Mouse (Mus musculus) myocyte (in vitro differentiated cells): ENCODE measurements at regions not wholly inside any gene's neighbourhood (a gene's known extent, or its start where the extent isn't known, plus 50 kb on each side); places are given as distances from the start of the nearest gene placed in this dataset.

Source experiments
- MAX ChIP-seq: IDR thresholded peaks from one replicate; pipeline ENCODE4 v1.6.1; 2011; ENCODE audit warnings: low read depth, mild to moderate bottlenecking, control low read depth
- MYOD1 ChIP-seq, 3 experiments: IDR thresholded peaks; one replicate each; pipeline ENCODE4 v1.6.1; 2011; ENCODE audit warnings: control low read depth in 2 of 3, low read depth in 2 of 3, mild to moderate bottlenecking in 2 of 3, moderate library complexity in 1 of 3; ENCODE audit not compliant: insufficient read length in 2 of 3, control insufficient read depth in 1 of 3
- MYOG ChIP-seq, 3 experiments: IDR thresholded peaks; one replicate each; pipeline ENCODE4 v1.6.1; 2011; ENCODE audit warnings: control low read depth in 2 of 3, low read depth in 2 of 3, mild to moderate bottlenecking in 2 of 3; ENCODE audit not compliant: insufficient read length in 2 of 3, control insufficient read depth in 1 of 3, insufficient read depth in 1 of 3
- POLR2A ChIP-seq: IDR thresholded peaks from one replicate; pipeline ENCODE4 v1.6.1; 2011; ENCODE audit warnings: low read depth, mild to moderate bottlenecking, control low read depth, moderate library complexity; ENCODE audit not compliant: insufficient read length
- POLR2AphosphoS2 ChIP-seq: IDR thresholded peaks from one replicate; pipeline ENCODE4 v1.6.1; 2011; ENCODE audit warnings: low read depth, control low read depth; ENCODE audit not compliant: insufficient read length
- USF1 ChIP-seq: IDR thresholded peaks from one replicate; pipeline ENCODE4 v1.6.1; 2011; ENCODE audit warnings: low read depth, mild to moderate bottlenecking, control low read depth, moderate library complexity

GRCm38 (mm10) chr17:93534945-93535344 lies 336.1 kb downstream of the Adcyap1 start:
- TF ChIP-seq POLR2A (no peak), POLR2AphosphoS2 (no peak), MYOG (IDR thresholded peaks at IDR 0.05; ENCODE audit: control insufficient read depth in 1 of 3, insufficient read depth in 1 of 3, insufficient read length in 2 of 3, low read depth in 2 of 3) (no peak), MAX (no peak), MYOD1 (IDR thresholded peaks at IDR 0.05; ENCODE audit: control insufficient read depth in 1 of 3, insufficient read length in 2 of 3, low read depth in 2 of 3) (no peak), USF1 (no peak)
